Mouse (Mus musculus) ES-E14 (cell line): ENCODE results near the gene Rad54l2. TPM values are rescaled to one million over a fixed set of nuclear protein-coding genes. Genes with fewer than 3 reads are reported as not detected.

Experiments used
- DNase-seq: peaks from one replicate; pipeline ENCODE4 v3.0.0-alpha.2; 2013; ENCODE audit warnings: low read depth, low spot score
- H3K27ac ChIP-seq: 2 replicates; pipeline ENCODE4 v1.5.1; 2012; ENCODE audit warnings: low read depth, mild to moderate bottlenecking, low read length, moderate library complexity, mixed read lengths; ENCODE audit not compliant: poor library complexity, insufficient read depth, severe bottlenecking
- H3K36me3 ChIP-seq: 2 replicates; pipeline ENCODE4 v1.6.1; 2012; ENCODE audit warnings: mild to moderate bottlenecking, low read length, moderate library complexity, mixed read lengths; ENCODE audit not compliant: control insufficient read depth, poor library complexity, insufficient read depth, severe bottlenecking
- H3K4me1 ChIP-seq, 2 experiments: fragments of 150-350 bp in 1 of 2; sonication (generic) in 1 of 2; 2 replicates each; pipeline ENCODE4 v1.6.1; 2012; ENCODE audit warnings: low read length in 2 of 2, mild to moderate bottlenecking in 1 of 2, mixed read lengths in 1 of 2; ENCODE audit not compliant: control insufficient read depth in 2 of 2, insufficient read depth in 2 of 2, poor library complexity in 1 of 2
- H3K4me3 ChIP-seq, 2 experiments: fragments of 150-350 bp in 1 of 2; sonication (generic) in 1 of 2; 2 replicates each; pipeline ENCODE4 v1.5.1; 2012; ENCODE audit warnings: low read length in 2 of 2, low read depth in 1 of 2, mild to moderate bottlenecking in 1 of 2, mixed read lengths in 1 of 2; ENCODE audit not compliant: insufficient read depth in 1 of 2, poor library complexity in 1 of 2, severe bottlenecking in 1 of 2
- H3K9ac ChIP-seq: 2 replicates; pipeline ENCODE4 v1.6.1; 2012; ENCODE audit warnings: low read depth, mild to moderate bottlenecking, low read length, mixed read lengths; ENCODE audit not compliant: poor library complexity, insufficient read depth, severe bottlenecking
- H3K9me3 ChIP-seq: fragments of 150-350 bp; sonication (generic); 2 replicates; pipeline ENCODE4 v1.6.1; 2012; ENCODE audit warnings: low read depth, mild to moderate bottlenecking, low read length; ENCODE audit not compliant: control insufficient read depth, insufficient read depth
- CHD2 ChIP-seq: IDR thresholded peaks from 2 replicates; pipeline ENCODE4 v1.6.1; 2014; ENCODE audit warnings: mild to moderate bottlenecking, low read depth, low read length, inconsistent platforms
- HCFC1 ChIP-seq: IDR thresholded peaks from 2 replicates; pipeline ENCODE4 v1.6.1; 2012; ENCODE audit warnings: low read length, inconsistent platforms, borderline replicate concordance; ENCODE audit not compliant: insufficient read depth
- MAFK ChIP-seq: IDR thresholded peaks from 2 replicates; pipeline ENCODE4 v1.6.1; 2014; ENCODE audit warnings: mild to moderate bottlenecking, low read depth, low read length, inconsistent platforms; ENCODE audit not compliant: insufficient read depth
- ZC3H11A ChIP-seq: IDR thresholded peaks from 2 replicates; pipeline ENCODE4 v1.6.1; 2012; ENCODE audit warnings: low read depth, mild to moderate bottlenecking, inconsistent platforms, low read length, borderline replicate concordance
- ZNF384 ChIP-seq: IDR thresholded peaks from 2 replicates; pipeline ENCODE4 v1.6.1; 2012; ENCODE audit warnings: low read depth, low read length, inconsistent platforms
- in situ Hi-C, 2 experiments: fragments of 600-800 bp; cut with MboI; formaldehyde crosslinking; loops; one replicate each; pipeline ENCODE4 v1.15.1; 2025; ENCODE audit warnings: low sequenced_read_pairs in 2 of 2, inconsistent platforms in 1 of 2; ENCODE audit not compliant: unreplicated experiment in 2 of 2
- total RNA-seq: library from RNA; depleted of rRNA; stranded (reverse); fragments of 300-350 nt; gene quantifications from 2 replicates; pipeline ENCODE4 v1.2.3, GENCODE M21; 2012

Gene Rad54l2
- total RNA-seq, 1 experiment: 21.4 TPM

- no peak overlapping the region for H3K27ac ChIP-seq
- H3K4me3 ChIP-seq: no peak overlapping the region
- TF ChIP-seq MAFK (no peak), HCFC1 (no peak), ZC3H11A (no peak), CHD2 (no peak), ZNF384 (no peak)
- H3K9me3 ChIP-seq: no peaks in the 10 kb centered on the region
- in situ Hi-C loops: no loop called here
- no peaks in the 10 kb centered on the region for H3K36me3 ChIP-seq
- DNase-seq: no peak
- H3K4me1 ChIP-seq: no peaks in the 10 kb centered on the region
- H3K9ac ChIP-seq: no peak overlapping the region
Observed at GRCm38 (mm10) chr9:106778319-106778718, 10.7 kb downstream of the Rad54l2 start.

GRCm38 (mm10) chr9:106777423-106777822, 11.6 kb downstream of the Rad54l2 start:
- no peaks in the 10 kb centered on the region for H3K9me3 ChIP-seq
- H3K4me1 ChIP-seq: no peaks in the 10 kb centered on the region
- no peak overlapping the region for H3K4me3 ChIP-seq
- H3K9ac ChIP-seq: no peak overlapping the region
- H3K27ac ChIP-seq: no peak overlapping the region
- DNase-seq: no peak
- no peak for TF ChIP-seq ZNF384
- no peak for TF ChIP-seq CHD2
- TF ChIP-seq MAFK: no peak
- TF ChIP-seq HCFC1: no peak
- no peak for TF ChIP-seq ZC3H11A
- no peaks in the 10 kb centered on the region for H3K36me3 ChIP-seq
- in situ Hi-C loops: no loop called here

GRCm38 (mm10) chr9:106776116-106776515, 12.9 kb downstream of the Rad54l2 start:
- no peaks in the 10 kb centered on the region for H3K36me3 ChIP-seq
- H3K4me3 ChIP-seq: no peak overlapping the region
- TF ChIP-seq ZNF384: no peak
- no peak for TF ChIP-seq CHD2
- TF ChIP-seq HCFC1: no peak
- no peak for TF ChIP-seq MAFK
- no peak for TF ChIP-seq ZC3H11A
- in situ Hi-C loops: no loop called here
- no peak for DNase-seq
- H3K27ac ChIP-seq: no peak overlapping the region
- no peak overlapping the region for H3K9ac ChIP-seq
- no peaks in the 10 kb centered on the region for H3K9me3 ChIP-seq
- H3K4me1 ChIP-seq: peaks cover 2 to 4% of the 10 kb centered on the region in 2 experiments; a peak in 2 of 4 replicates

GRCm38 (mm10) chr9:106771770-106772169, 17.2 kb downstream of the Rad54l2 start:
- TF ChIP-seq ZNF384 (no peak), CHD2 (no peak), MAFK (no peak), HCFC1 (no peak)
- H3K9me3 ChIP-seq: no peaks in the 10 kb centered on the region
- H3K27ac ChIP-seq: no peak overlapping the region; the same call in 1 of the 2 replicates
- no peak for DNase-seq
- peaks cover 10 to 14% of the 10 kb centered on the region in 2 experiments for H3K4me1 ChIP-seq
- no peak overlapping the region for H3K4me3 ChIP-seq
- no peaks in the 10 kb centered on the region for H3K36me3 ChIP-seq
- no peak overlapping the region for H3K9ac ChIP-seq
- in situ Hi-C loops: no loop called here

- DNase-seq: no peak
- Histone ChIP-seq H3K27ac (peak overlapping the region; percentile 73; the same call in 1 of the 2 replicates), H3K4me3 (0 out of 4 replicates have a peak overlapping the region, but pooled peaks of 1 of the 2 experiments have one; percentile 27), H3K9ac (no peak overlapping the region), H3K9me3 (no peaks in the 10 kb centered on the region), H3K4me1 (peaks cover 10 to 14% of the 10 kb centered on the region in 2 experiments), H3K36me3 (no peaks in the 10 kb centered on the region)
- TF ChIP-seq ZC3H11A: no peak
- TF ChIP-seq ZNF384: no peak
- TF ChIP-seq CHD2: no peak
- TF ChIP-seq HCFC1: no peak
- no peak for TF ChIP-seq MAFK
- in situ Hi-C loops: no loop called here
Observed at GRCm38 (mm10) chr9:106770216-106770615, 18.8 kb downstream of the Rad54l2 start.
